Mouse (Mus musculus): Measurements from ENCODE around the gene Nrde2.

DNA sequence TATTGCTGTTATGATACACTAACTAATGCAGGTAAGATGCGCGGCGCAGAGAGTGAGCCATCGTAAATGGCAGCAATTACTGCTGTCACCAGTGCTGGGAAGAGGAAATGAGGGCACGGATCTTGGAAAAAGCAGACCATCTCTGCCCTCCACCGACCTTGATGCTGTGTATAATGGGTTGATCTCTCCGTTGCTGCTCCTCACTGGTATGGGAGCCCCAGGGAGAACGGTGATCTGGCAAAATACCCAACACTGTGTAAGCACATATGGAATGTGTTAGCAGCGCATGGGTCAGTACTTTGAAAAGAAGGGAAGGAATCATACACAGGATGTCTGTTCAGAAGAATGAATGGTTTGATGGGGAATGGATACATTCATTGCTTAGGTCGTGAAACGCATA lies 66.4 kb downstream of the Nrde2 start:
- no peak for TF ChIP-seq ZNF384 (IDR thresholded peaks at IDR 0.05; ENCODE audit: low read depth, low read length)
- no peak for TF ChIP-seq RCOR1 (conservative IDR thresholded peaks at IDR 0.05; ENCODE audit: low read depth, low read length)
- TF ChIP-seq POLR2A (IDR thresholded peaks at IDR 0.05; ENCODE audit: low read depth, low read length): no peak
- TF ChIP-seq CTCF (conservative IDR thresholded peaks at IDR 0.05 in 1 of 2, IDR thresholded peaks at IDR 0.05 in 1 of 2; ENCODE audit: low read depth in 2 of 2, low read length in 2 of 2): no peak
- TF ChIP-seq ELF1 (IDR thresholded peaks at IDR 0.05; ENCODE audit: low read depth, low read length): no peak
- no peak for TF ChIP-seq EP300 (IDR thresholded peaks at IDR 0.05; ENCODE audit: low read length)
- TF ChIP-seq TCF12 (IDR thresholded peaks at IDR 0.05; ENCODE audit: low read depth, low read length): no peak
- no peak for TF ChIP-seq MAX (IDR thresholded peaks at IDR 0.05; ENCODE audit: low read length)
- no peak for TF ChIP-seq JUND (conservative IDR thresholded peaks at IDR 0.05; ENCODE audit: low read depth, low read length)
- TF ChIP-seq KAT2A (IDR thresholded peaks at IDR 0.05; ENCODE audit: insufficient replicate concordance, low read length): no peak
- no peak for TF ChIP-seq ZC3H11A (IDR thresholded peaks at IDR 0.05; ENCODE audit: low read depth, low read length)
